Mouse (Mus musculus) intestine, embryonic 15.5 days (tissue): Measurements from ENCODE around the gene Jmjd6. TPM values are rescaled to one million over a fixed set of nuclear protein-coding genes. Genes with fewer than 3 reads are reported as not detected.

Experiments
- ATAC-seq: fragments of 200-750 bp; cut with Nextera tagmentation; 2 replicates; pipeline ENCODE4 v1.8.0; 2017; ENCODE audit warnings: moderate TSS enrichment, moderate library complexity
- H3K27ac ChIP-seq: fragments of 300-500 bp; sonication (generic); 2 replicates; pipeline ENCODE4 v1.5.1; 2015; ENCODE audit warnings: mild to moderate bottlenecking, inconsistent platforms
- H3K27me3 ChIP-seq: fragments of 300-500 bp; sonication (generic); replicated peaks from 2 replicates; pipeline ENCODE4 v1.6.1; 2015; ENCODE audit warnings: inconsistent platforms
- H3K36me3 ChIP-seq: fragments of 300-500 bp; sonication (generic); 2 replicates; pipeline ENCODE4 v1.6.1; 2015; ENCODE audit warnings: inconsistent platforms
- H3K4me1 ChIP-seq: fragments of 300-500 bp; sonication (generic); replicated peaks from 2 replicates; pipeline ENCODE4 v1.6.1; 2015; ENCODE audit warnings: inconsistent platforms
- H3K4me2 ChIP-seq: fragments of 300-500 bp; sonication (generic); replicated peaks from 2 replicates; pipeline ENCODE4 v1.6.1; 2015; ENCODE audit warnings: mild to moderate bottlenecking, inconsistent platforms
- H3K4me3 ChIP-seq: fragments of 300-500 bp; sonication (generic); replicated peaks from 2 replicates; pipeline ENCODE4 v1.5.1; 2015; ENCODE audit warnings: inconsistent platforms
- H3K9ac ChIP-seq: fragments of 300-500 bp; sonication (generic); 2 replicates; pipeline ENCODE4 v1.6.1; 2015; ENCODE audit warnings: inconsistent platforms
- H3K9me3 ChIP-seq: fragments of 300-500 bp; sonication (generic); 2 replicates; pipeline ENCODE4 v1.6.1; 2016; ENCODE audit warnings: inconsistent platforms
- WGBS: fragments of 180-500 bp; shearing (Covaris S2); methylation state at CpG from one replicate; pipeline ENCODE4 v1.1.7; 2015; 5-methylcytosine and 5-hydroxymethylcytosine counted together
- polyA plus RNA-seq: library from polyadenylated mRNA; unstranded; fragments of >200 nt; fragmentation: Nextera tagmentation; extraction: Ambion mirVana; gene quantifications from 2 replicates; pipeline ENCODE4 v1.2.1, GENCODE M21; 2015

Jmjd6 gene
- polyA plus RNA-seq: 81.2 and 88.5 TPM in 2 replicates

GRCm38 (mm10) chr11:116843261-116844233, at the start of gene Jmjd6, which contains the start of gene Mettl23:
Gene Jmjd6 (minus strand): TSS chr11:116843449.
Gene Mettl23 (plus strand): TSS chr11:116843278.
- peaks cover 23% of the 10 kb centered on the region for H3K4me1 ChIP-seq
- H3K27ac ChIP-seq: peak within 1 kb of the TSS; percentile 100
- no peaks in the 10 kb centered on the region for H3K9me3 ChIP-seq
- peak within 1 kb of the TSS; percentile 86 for H3K9ac ChIP-seq
- H3K4me3 ChIP-seq: peak within 1 kb of the TSS; percentile 77
- under 1% methylated on average over 72 of the region's 72 CpGs for WGBS
- H3K27me3 ChIP-seq: no peaks in the 10 kb centered on the region
- ATAC-seq: peak; percentile 94
- H3K36me3 ChIP-seq: peaks cover 16% of the 10 kb centered on the region; the same call in 1 of the 2 replicates
- peak within 1 kb of the TSS; percentile 80 for H3K4me2 ChIP-seq

GRCm38 (mm10) chr11:116887136-116887535, 43.9 kb upstream of the Jmjd6 start:
- Histone ChIP-seq H3K4me3 (no peak overlapping the region), H3K27ac (no peak overlapping the region), H3K27me3 (peaks cover 5% of the 10 kb centered on the region; the same call in 1 of the 2 replicates), H3K9me3 (no peaks in the 10 kb centered on the region), H3K9ac (no peak overlapping the region), H3K36me3 (no peaks in the 10 kb centered on the region), H3K4me2 (no peak overlapping the region), H3K4me1 (0 out of 2 replicates have a peak, but pooled peaks cover 6% of the 10 kb centered on the region)
- ATAC-seq: no peak
- WGBS: 61% methylated on average over 5 of the region's 5 CpGs

GRCm38 (mm10) chr11:116885275-116886151, 42.3 kb upstream of the Jmjd6 start:
- peak; percentile 66 for ATAC-seq
- no peak overlapping the region for H3K9ac ChIP-seq
- H3K4me3 ChIP-seq: peak overlapping the region; percentile 19

GRCm38 (mm10) chr11:116884061-116884460, 40.8 kb upstream of the Jmjd6 start:
- Histone ChIP-seq H3K27ac (no peak overlapping the region), H3K27me3 (peaks cover 2% of the 10 kb centered on the region; the same call in 1 of the 2 replicates), H3K9ac (no peak overlapping the region), H3K36me3 (no peaks in the 10 kb centered on the region), H3K9me3 (no peaks in the 10 kb centered on the region), H3K4me1 (0 out of 2 replicates have a peak, but pooled peaks cover 6% of the 10 kb centered on the region), H3K4me3 (no peak overlapping the region), H3K4me2 (no peak overlapping the region)
- 85% methylated on average over 6 of the region's 6 CpGs for WGBS
- no peak for ATAC-seq

More at GRCm38 (mm10) chr11:116885275-116886151, 42.3 kb upstream of the Jmjd6 start:
- Histone ChIP-seq H3K27ac (no peak overlapping the region), H3K4me2 (peak overlapping the region; percentile 56), H3K36me3 (no peaks in the 10 kb centered on the region), H3K27me3 (peaks cover 4% of the 10 kb centered on the region; the same call in 1 of the 2 replicates), H3K9me3 (no peaks in the 10 kb centered on the region), H3K4me1 (0 out of 2 replicates have a peak, but pooled peaks cover 6% of the 10 kb centered on the region)
- 4% methylated on average over 28 of the region's 28 CpGs for WGBS

GRCm38 (mm10) chr11:116882446-116882845, 39.2 kb upstream of the Jmjd6 start:
- Histone ChIP-seq H3K4me1 (0 out of 2 replicates have a peak, but pooled peaks cover 6% of the 10 kb centered on the region), H3K27me3 (peaks cover 2% of the 10 kb centered on the region; the same call in 1 of the 2 replicates), H3K27ac (no peak overlapping the region), H3K9ac (no peak overlapping the region), H3K4me2 (no peak overlapping the region), H3K4me3 (no peak overlapping the region), H3K36me3 (no peaks in the 10 kb centered on the region), H3K9me3 (no peaks in the 10 kb centered on the region)
- ATAC-seq: no peak
- 75% methylated on average over 10 of the region's 10 CpGs for WGBS

- 0 out of 2 replicates have a peak, but pooled peaks cover 6% of the 10 kb centered on the region for H3K4me1 ChIP-seq
- H3K4me3 ChIP-seq: no peak overlapping the region
- no peaks in the 10 kb centered on the region for H3K36me3 ChIP-seq
- no peaks in the 10 kb centered on the region; the same call in 1 of the 2 replicates for H3K27me3 ChIP-seq
- ATAC-seq: no peak
- H3K27ac ChIP-seq: no peak overlapping the region
- H3K4me2 ChIP-seq: no peak overlapping the region
- 55% methylated on average over 5 of the region's 5 CpGs for WGBS
- H3K9ac ChIP-seq: no peak overlapping the region
- H3K9me3 ChIP-seq: no peaks in the 10 kb centered on the region
Measured at GRCm38 (mm10) chr11:116881440-116881839, 38.2 kb upstream of the Jmjd6 start.

- Histone ChIP-seq H3K4me2 (no peak overlapping the region), H3K36me3 (peaks cover 2% of the 10 kb centered on the region; the same call in 1 of the 2 replicates), H3K27me3 (no peaks in the 10 kb centered on the region; the same call in 1 of the 2 replicates), H3K4me1 (0 out of 2 replicates have a peak, but pooled peaks cover 4% of the 10 kb centered on the region), H3K27ac (no peak overlapping the region), H3K9me3 (no peaks in the 10 kb centered on the region), H3K4me3 (no peak overlapping the region), H3K9ac (no peak overlapping the region)
- 61% methylated on average over 7 of the region's 7 CpGs for WGBS
- ATAC-seq: no peak
Measured at GRCm38 (mm10) chr11:116880839-116881238, 37.6 kb upstream of the Jmjd6 start.

- ATAC-seq: peak; percentile 23; the same call in 1 of the 2 replicates
- no peaks in the 10 kb centered on the region for H3K4me1 ChIP-seq
- no peak overlapping the region for H3K9ac ChIP-seq
- H3K36me3 ChIP-seq: peaks cover 13% of the 10 kb centered on the region
- no peak overlapping the region for H3K27ac ChIP-seq
- 84% methylated on average over 8 of the region's 8 CpGs for WGBS
- H3K4me3 ChIP-seq: no peak overlapping the region
- no peaks in the 10 kb centered on the region for H3K27me3 ChIP-seq
- H3K9me3 ChIP-seq: no peaks in the 10 kb centered on the region
- H3K4me2 ChIP-seq: no peak overlapping the region
Measured at GRCm38 (mm10) chr11:116878454-116878853, 35.2 kb upstream of the Jmjd6 start.

- H3K27ac ChIP-seq: no peak overlapping the region
- no peaks in the 10 kb centered on the region for H3K27me3 ChIP-seq
- H3K9ac ChIP-seq: no peak overlapping the region
- no peaks in the 10 kb centered on the region for H3K9me3 ChIP-seq
- WGBS: 85% methylated on average over 20 of the region's 20 CpGs
- no peak for ATAC-seq
- no peaks in the 10 kb centered on the region for H3K4me1 ChIP-seq
- H3K36me3 ChIP-seq: peaks cover 17% of the 10 kb centered on the region
- no peak overlapping the region for H3K4me2 ChIP-seq
- no peak overlapping the region for H3K4me3 ChIP-seq
Measured at GRCm38 (mm10) chr11:116873987-116874386, 30.7 kb upstream of the Jmjd6 start.

- Histone ChIP-seq H3K36me3 (peaks cover 17% of the 10 kb centered on the region), H3K4me1 (no peaks in the 10 kb centered on the region), H3K9me3 (no peaks in the 10 kb centered on the region), H3K4me2 (no peak overlapping the region), H3K27ac (no peak overlapping the region), H3K4me3 (no peak overlapping the region), H3K27me3 (no peaks in the 10 kb centered on the region), H3K9ac (no peak overlapping the region)
- WGBS: 90% methylated on average over 9 of the region's 9 CpGs
- ATAC-seq: no peak
Measured at GRCm38 (mm10) chr11:116871538-116871937, 28.3 kb upstream of the Jmjd6 start.

GRCm38 (mm10) chr11:116869641-116870040, 26.4 kb upstream of the Jmjd6 start:
- no peak for ATAC-seq

More at GRCm38 (mm10) chr11:116869641-116870040, 26.4 kb upstream of the Jmjd6 start:
- Histone ChIP-seq H3K4me1 (no peaks in the 10 kb centered on the region), H3K4me3 (no peak overlapping the region), H3K4me2 (no peak overlapping the region), H3K9ac (no peak overlapping the region), H3K9me3 (no peaks in the 10 kb centered on the region), H3K27me3 (no peaks in the 10 kb centered on the region), H3K27ac (no peak overlapping the region), H3K36me3 (peaks cover 26% of the 10 kb centered on the region)
- WGBS: 95% methylated on average over 4 of the region's 4 CpGs
